Mouse (Mus musculus) adrenal gland, adult 2 months (tissue): ENCODE measurements at regions not wholly inside any gene's neighbourhood (a gene's known extent, or its start where the extent isn't known, plus 50 kb on each side); places are given as distances from the start of the nearest gene placed in this dataset.

ENCODE experiments used
- DNase-seq: peaks from one replicate; pipeline ENCODE4 v3.0.0; 2021

- peak; percentile 19 for DNase-seq
Observed at GRCm38 (mm10) chr16:50847693-50848092, 256.7 kb upstream of the Ccdc54 start.

GRCm38 (mm10) chr16:50846505-50846904 is 255.6 kb upstream of the Ccdc54 start:
- no peak for DNase-seq

GRCm38 (mm10) chr16:50841677-50842580 is 251.0 kb upstream of the Ccdc54 start:
- peak; percentile 68 for DNase-seq

GRCm38 (mm10) chr16:50841205-50841604 is 250.3 kb upstream of the Ccdc54 start:
- DNase-seq, result no peak

DNA sequence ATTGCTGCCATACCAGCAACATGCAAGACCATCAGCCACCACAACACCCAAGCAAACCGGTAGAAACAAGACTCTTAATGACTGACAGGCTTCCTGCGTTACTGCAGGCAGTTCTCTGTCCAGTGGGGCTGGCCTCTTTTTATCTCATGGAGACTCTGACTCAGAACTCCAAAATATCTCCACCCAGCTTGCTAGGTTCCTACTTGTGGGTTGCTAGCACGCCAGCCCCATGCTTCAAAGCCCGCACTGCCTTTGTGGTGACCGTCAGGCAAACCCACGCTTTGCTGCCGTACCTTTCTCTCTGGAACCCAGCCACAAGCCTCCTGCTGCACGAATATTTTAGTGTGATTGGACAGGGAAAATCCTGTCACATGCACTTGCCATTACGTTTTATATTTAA is 248.7 kb upstream of the Ccdc54 start:
- DNase-seq, result no peak

DNA sequence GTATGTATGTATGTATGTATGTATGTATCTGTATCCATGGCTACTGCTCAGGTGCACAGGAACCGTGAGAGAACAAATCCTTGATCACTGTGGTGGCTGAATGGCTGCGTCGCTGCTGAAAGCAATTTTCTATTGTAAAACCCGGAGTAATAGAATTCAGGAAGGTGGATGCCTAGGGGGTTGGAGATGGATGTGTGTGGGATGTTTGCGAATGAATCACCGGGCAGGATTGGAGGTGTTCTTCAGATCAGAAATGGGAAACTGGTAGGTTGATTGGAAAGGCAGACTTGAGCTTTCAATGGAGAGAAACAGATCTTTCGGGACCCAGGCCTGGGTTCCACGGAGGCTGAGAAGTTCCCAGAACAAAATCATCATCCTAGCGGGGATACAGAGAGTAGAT is 246.5 kb upstream of the Ccdc54 start:
- DNase-seq, result no peak

GRCm38 (mm10) chr16:50836457-50836856 is 245.5 kb upstream of the Ccdc54 start:
- DNase-seq, result no peak

DNA sequence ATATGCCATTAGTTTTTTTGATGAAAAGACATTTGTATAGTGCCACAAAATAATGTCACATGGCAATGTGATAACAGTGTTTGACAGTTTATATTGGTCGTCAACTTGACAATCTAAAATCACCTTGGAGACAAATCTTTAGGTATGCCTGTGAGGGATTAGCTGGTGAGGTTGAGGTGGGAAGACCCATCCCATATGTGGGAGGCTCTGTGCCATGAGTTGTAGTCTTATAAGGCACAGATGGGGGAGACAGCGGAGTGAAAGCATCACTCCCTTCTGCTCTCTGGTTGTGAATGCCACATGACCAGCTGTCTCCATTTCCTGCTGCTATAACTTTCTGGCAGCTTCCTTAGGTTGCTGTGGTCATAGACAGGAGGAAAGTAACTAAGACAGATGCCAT is 242.4 kb upstream of the Ccdc54 start:
- no peak for DNase-seq

DNA sequence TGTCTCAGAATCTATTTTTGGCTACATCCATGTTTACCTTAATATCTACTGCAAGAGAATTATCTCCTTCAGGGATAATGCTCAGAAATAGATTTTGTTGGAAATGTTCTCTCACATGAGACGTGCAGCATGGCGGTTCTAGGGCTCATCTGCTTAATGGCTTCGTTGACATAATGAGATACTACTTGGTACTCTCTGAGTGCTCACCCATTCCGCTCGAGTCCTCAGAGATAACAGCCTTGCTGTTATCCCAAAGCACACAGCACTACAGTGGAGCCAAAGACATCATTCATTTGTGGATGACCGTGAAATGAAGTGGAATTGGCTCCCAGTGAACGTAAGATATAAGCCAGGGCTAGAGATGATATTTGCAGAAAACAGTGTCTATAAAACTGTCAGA is 231.4 kb upstream of the Ccdc54 start:
- DNase-seq, result no peak

- DNase-seq, result peak; percentile 13
Observed at GRCm38 (mm10) chr16:50814626-50815025, 223.7 kb upstream of the Ccdc54 start.

GRCm38 (mm10) chr16:50799145-50799794 is 208.3 kb upstream of the Ccdc54 start:
- peak; percentile 44 for DNase-seq

- DNase-seq, result no peak
Observed at GRCm38 (mm10) chr16:50798095-50798494, 207.1 kb upstream of the Ccdc54 start.

DNA sequence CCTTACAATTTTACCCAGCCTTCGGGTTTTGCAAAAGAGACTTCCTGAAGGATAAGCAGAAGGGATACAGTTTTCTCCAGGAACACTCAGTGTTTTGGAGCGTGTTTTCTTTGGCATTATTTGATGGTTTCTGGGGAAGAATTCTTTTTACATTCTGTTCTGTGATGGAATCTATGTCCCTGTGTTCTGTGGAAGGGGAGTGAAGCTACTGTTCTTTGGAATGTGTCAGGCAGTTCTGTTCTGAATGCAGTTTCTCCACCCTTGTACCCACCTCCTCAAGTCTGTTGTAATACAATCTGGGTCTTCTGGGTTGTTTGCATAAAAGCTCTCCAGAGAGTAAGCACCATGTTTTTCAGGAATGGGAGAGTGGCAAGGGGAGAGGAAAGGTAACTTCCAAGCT is 202.0 kb upstream of the Ccdc54 start:
- no peak for DNase-seq

DNA sequence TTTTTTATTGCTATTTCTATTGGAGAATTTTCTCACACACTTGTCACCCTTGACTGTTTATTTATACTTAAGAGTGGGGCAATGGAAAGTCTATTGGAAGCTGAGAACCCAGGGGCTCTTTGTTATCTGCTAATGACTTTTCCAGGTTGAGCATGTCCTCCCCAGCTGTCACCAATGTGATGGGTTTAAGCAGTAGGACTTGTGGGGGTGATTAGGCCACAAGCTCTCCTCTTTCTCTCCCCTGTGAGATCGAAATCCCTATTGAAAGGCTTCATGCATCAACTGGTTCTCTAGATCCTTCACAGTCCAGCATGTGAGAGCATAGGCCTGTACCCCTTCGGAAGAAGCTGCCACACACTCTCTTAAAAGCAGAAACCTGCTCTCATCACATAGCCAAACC is 201.6 kb upstream of the Ccdc54 start:
- no peak for DNase-seq

- no peak for DNase-seq
Observed at GRCm38 (mm10) chr16:50788702-50789101, 197.7 kb upstream of the Ccdc54 start.

- no peak for DNase-seq
Observed at GRCm38 (mm10) chr16:50786199-50786598, 195.2 kb upstream of the Ccdc54 start.

- DNase-seq, result no peak
Observed at GRCm38 (mm10) chr16:50785384-50785783, 194.4 kb upstream of the Ccdc54 start.

- DNase-seq, result no peak
Observed at GRCm38 (mm10) chr16:50784651-50785228, 193.8 kb upstream of the Ccdc54 start.

DNA sequence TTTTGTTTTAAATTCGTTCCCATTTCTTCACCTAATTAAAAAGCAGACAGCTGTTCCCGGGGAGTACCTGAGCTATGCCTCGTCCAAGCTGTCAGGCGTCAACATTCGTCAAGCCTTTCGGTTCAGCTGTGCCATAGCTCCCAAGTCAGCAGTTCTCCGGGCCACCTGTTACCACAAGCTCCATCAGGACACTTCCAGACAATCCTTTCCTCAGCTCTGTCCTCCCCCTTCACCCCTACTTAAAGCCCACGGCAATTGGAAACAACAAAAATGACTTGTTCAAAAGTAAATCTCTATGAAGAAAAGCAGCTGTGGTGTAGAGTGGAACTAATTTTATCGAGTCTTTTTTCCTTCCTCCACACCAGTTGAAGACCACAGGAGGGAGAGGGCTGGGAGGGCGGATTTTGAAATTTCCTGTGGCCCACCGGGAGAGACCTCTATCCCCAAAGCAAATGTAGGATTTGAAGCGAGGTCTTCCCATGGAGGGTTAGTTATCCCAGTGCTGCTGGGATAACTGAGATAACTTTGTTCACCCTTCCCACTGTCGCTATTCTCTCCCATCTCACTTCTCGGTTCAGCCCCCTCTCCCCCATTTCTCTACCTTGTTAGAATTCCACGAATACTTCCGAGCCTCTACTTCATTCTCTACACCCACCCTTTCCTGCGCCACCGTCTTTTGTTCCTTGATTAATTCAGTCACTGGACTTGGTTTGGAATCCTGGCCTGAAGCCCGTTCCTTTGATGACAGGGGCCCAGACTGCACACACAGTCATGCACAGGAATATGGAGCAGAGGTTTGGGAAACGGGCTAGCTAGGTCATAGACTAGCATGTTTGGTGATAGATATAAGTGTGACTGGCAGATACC is 193.1 kb upstream of the Ccdc54 start:
- no peak for DNase-seq

GRCm38 (mm10) chr16:50783240-50783639 is 192.3 kb upstream of the Ccdc54 start:
- no peak for DNase-seq

- DNase-seq, result no peak
Observed at GRCm38 (mm10) chr16:50779030-50779784, 188.3 kb upstream of the Ccdc54 start.
